Mouse (Mus musculus) forebrain, embryonic 10.5 days (tissue): ENCODE measurements around the gene Nap1l5. TPM values are rescaled to one million over a fixed set of nuclear protein-coding genes. Genes with fewer than 3 reads are reported as not detected.
A peak's percentile ranks its signal among the peaks of the same experiment; 100 is the strongest.
"Not testable (repeated sequence)": the region's sequence is repeated elsewhere in the genome, so short reads cannot be mapped to it uniquely, and the experiment has no call there.

Source experiments
- DNase-seq: peaks from one replicate; pipeline ENCODE4 v3.0.0-alpha.2; 2017; ENCODE audit warnings: low spot score; ENCODE audit errors: extremely low spot score
- H3K27ac ChIP-seq: fragments of 300-500 bp; sonication (generic); 2 replicates; pipeline ENCODE4 v1.5.1; 2016; ENCODE audit warnings: mild to moderate bottlenecking
- H3K27me3 ChIP-seq: fragments of 300-500 bp; sonication (generic); 2 replicates; pipeline ENCODE4 v1.6.1; 2016; ENCODE audit warnings: mild to moderate bottlenecking; ENCODE audit not compliant: poor library complexity, severe bottlenecking
- H3K36me3 ChIP-seq: fragments of 300-500 bp; sonication (generic); replicated peaks from 2 replicates; pipeline ENCODE4 v1.6.1; 2016; ENCODE audit warnings: mild to moderate bottlenecking, moderate library complexity
- H3K4me1 ChIP-seq: fragments of 300-500 bp; sonication (generic); 2 replicates; pipeline ENCODE4 v1.6.1; 2016
- H3K4me3 ChIP-seq: fragments of 300-500 bp; sonication (generic); 2 replicates; pipeline ENCODE4 v1.5.1; 2016; ENCODE audit warnings: mild to moderate bottlenecking, moderate library complexity
- H3K9me3 ChIP-seq: fragments of 300-500 bp; sonication (generic); 2 replicates; pipeline ENCODE4 v1.6.1; 2016; ENCODE audit warnings: mild to moderate bottlenecking, moderate library complexity
- WGBS: fragments of 180-500 bp; shearing (Covaris S2); methylation state at CpG from one replicate; pipeline ENCODE4 v1.1.7; 2016; 5-methylcytosine and 5-hydroxymethylcytosine counted together
- polyA plus RNA-seq: library from polyadenylated mRNA; unstranded; fragments of >200 nt; fragmentation: Nextera tagmentation; extraction: Ambion mirVana; gene quantifications from 2 replicates; pipeline ENCODE4 v1.2.1, GENCODE M21; 2016

Nap1l5 gene
- polyA plus RNA-seq, 1 experiment from 2014 or later: 4.8 TPM

GRCm38 (mm10) chr6:58900536-58900935 lies 6.3 kb downstream of the Nap1l5 start:
- DNase-seq: no peak
- Histone ChIP-seq H3K9me3 (no peaks in the 10 kb centered on the region), H3K36me3 (no peaks in the 10 kb centered on the region), H3K27me3 (no peaks in the 10 kb centered on the region), H3K27ac (no peak overlapping the region), H3K4me1 (0 out of 2 replicates have a peak, but pooled peaks cover 5% of the 10 kb centered on the region), H3K4me3 (no peak overlapping the region)
- 91% methylated on average over 7 of the region's 7 CpGs for WGBS

GRCm38 (mm10) chr6:58899076-58899475 lies 7.8 kb downstream of the Nap1l5 start:
- Histone ChIP-seq H3K27ac (no peak overlapping the region), H3K4me3 (no peak overlapping the region), H3K9me3 (no peaks in the 10 kb centered on the region), H3K27me3 (no peaks in the 10 kb centered on the region), H3K4me1 (0 out of 2 replicates have a peak, but pooled peaks cover 5% of the 10 kb centered on the region), H3K36me3 (no peaks in the 10 kb centered on the region)
- DNase-seq: no peak
- WGBS: 93% methylated on average over 3 of the region's 3 CpGs

- Histone ChIP-seq H3K9me3 (no peaks in the 10 kb centered on the region), H3K27ac (no peak overlapping the region), H3K4me3 (no peak overlapping the region), H3K4me1 (no peaks in the 10 kb centered on the region), H3K27me3 (no peaks in the 10 kb centered on the region), H3K36me3 (no peaks in the 10 kb centered on the region)
- WGBS: 86% methylated on average over 3 of the region's 3 CpGs
- DNase-seq: no peak
Measured at GRCm38 (mm10) chr6:58896648-58897047, 10.2 kb downstream of the Nap1l5 start.

DNA sequence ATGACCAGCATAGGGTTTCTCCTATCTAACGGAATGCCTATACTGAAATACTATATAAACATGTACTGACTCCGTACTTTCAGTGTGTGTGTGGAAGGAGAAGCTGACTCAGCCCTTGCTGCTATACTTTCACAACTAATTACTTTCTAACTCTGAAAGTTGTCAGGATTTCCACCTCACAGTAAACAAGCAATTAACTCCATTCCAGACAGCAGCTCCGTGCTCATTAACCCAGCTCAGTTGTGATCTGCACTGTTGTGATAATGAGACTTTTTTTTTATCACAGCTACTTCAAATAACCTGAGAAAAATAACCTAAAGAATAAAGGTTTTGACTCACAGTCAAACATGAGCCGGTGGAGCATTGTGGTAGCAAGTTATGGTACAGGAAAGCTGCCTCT lies 11.9 kb downstream of the Nap1l5 start:
- H3K27me3 ChIP-seq: no peaks in the 10 kb centered on the region
- H3K27ac ChIP-seq: no peak overlapping the region
- no peak overlapping the region for H3K4me3 ChIP-seq
- H3K4me1 ChIP-seq: no peaks in the 10 kb centered on the region
- 66% methylated on average over 4 of the region's 4 CpGs for WGBS
- DNase-seq: no peak
- H3K36me3 ChIP-seq: peaks cover 2% of the 10 kb centered on the region
- no peaks in the 10 kb centered on the region for H3K9me3 ChIP-seq

DNA sequence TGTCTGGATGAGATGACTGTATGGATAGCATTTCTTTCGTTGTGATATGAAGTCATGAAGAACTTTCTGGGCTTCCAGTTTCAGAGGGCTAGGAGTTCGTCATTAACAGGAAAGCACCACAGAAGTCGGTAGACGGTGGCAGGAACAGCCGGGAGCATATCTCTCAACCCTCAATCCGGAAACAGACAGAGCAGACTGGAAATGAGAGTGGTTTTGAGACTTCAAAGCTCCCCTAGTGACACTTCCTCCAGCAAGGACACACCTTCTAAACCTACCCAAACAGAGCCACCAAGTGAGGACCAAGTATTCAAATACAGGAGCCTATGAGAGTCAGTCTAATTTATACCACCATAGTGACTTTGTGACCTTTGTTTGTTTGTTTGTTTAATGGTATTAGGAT lies 13.6 kb downstream of the Nap1l5 start:
- Histone ChIP-seq H3K27ac (no peak overlapping the region), H3K27me3 (no peaks in the 10 kb centered on the region), H3K4me1 (no peaks in the 10 kb centered on the region), H3K4me3 (no peak overlapping the region), H3K9me3 (no peaks in the 10 kb centered on the region), H3K36me3 (peaks cover 3% of the 10 kb centered on the region)
- no peak for DNase-seq
- WGBS: 89% methylated on average over 6 of the region's 6 CpGs

DNA sequence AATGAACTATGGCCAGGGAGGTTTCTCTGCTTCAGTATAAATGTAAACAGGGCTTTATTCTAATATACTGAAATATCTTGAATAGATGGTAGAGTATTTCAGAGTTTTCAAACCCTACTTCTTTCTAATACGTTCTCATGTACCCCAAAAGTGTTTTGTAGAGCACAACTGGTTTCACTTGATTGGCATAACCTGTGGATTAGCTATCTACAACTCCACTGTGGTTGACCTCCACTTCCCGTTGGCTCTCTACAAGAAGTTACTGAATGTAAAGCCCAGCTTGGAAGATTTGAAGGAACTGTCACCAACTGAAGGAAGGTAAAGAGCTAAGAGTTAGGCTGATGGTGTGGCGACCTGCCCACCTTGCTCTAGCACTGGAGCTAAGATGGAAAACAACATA lies 17.0 kb downstream of the Nap1l5 start:
- DNase-seq: no peak
- no peaks in the 10 kb centered on the region for H3K27me3 ChIP-seq
- H3K4me1 ChIP-seq: no peaks in the 10 kb centered on the region
- no peaks in the 10 kb centered on the region for H3K9me3 ChIP-seq
- H3K36me3 ChIP-seq: peaks cover 3% of the 10 kb centered on the region
- no peak overlapping the region for H3K4me3 ChIP-seq
- 91% methylated on average over 3 of the region's 3 CpGs for WGBS
- H3K27ac ChIP-seq: no peak overlapping the region

GRCm38 (mm10) chr6:58882271-58882670 lies 24.6 kb downstream of the Nap1l5 start:
- H3K4me3 ChIP-seq: no peak overlapping the region
- no peaks in the 10 kb centered on the region for H3K9me3 ChIP-seq
- H3K27me3 ChIP-seq: no peaks in the 10 kb centered on the region
- DNase-seq: no peak
- H3K36me3 ChIP-seq: peaks cover 14% of the 10 kb centered on the region
- H3K27ac ChIP-seq: no peak overlapping the region
- no peaks in the 10 kb centered on the region for H3K4me1 ChIP-seq
- 85% methylated on average over 6 of the region's 6 CpGs for WGBS

- Histone ChIP-seq H3K4me3 (no peak overlapping the region), H3K27me3 (no peaks in the 10 kb centered on the region), H3K9me3 (no peaks in the 10 kb centered on the region), H3K27ac (no peak overlapping the region), H3K4me1 (no peaks in the 10 kb centered on the region), H3K36me3 (peaks cover 14% of the 10 kb centered on the region)
- DNase-seq: no peak
- WGBS: 93% methylated on average over 3 of the region's 3 CpGs
Measured at GRCm38 (mm10) chr6:58881363-58881762, 25.5 kb downstream of the Nap1l5 start.

- H3K4me3 ChIP-seq: no peak overlapping the region
- 93% methylated on average over 5 of the region's 5 CpGs for WGBS
- H3K9me3 ChIP-seq: no peaks in the 10 kb centered on the region
- H3K36me3 ChIP-seq: peaks cover 14% of the 10 kb centered on the region
- DNase-seq: no peak
- no peaks in the 10 kb centered on the region for H3K27me3 ChIP-seq
- no peaks in the 10 kb centered on the region for H3K4me1 ChIP-seq
- no peak overlapping the region for H3K27ac ChIP-seq
Measured at GRCm38 (mm10) chr6:58880861-58881260, 26.0 kb downstream of the Nap1l5 start.

GRCm38 (mm10) chr6:58879987-58880386 lies 26.9 kb downstream of the Nap1l5 start:
- Histone ChIP-seq H3K9me3 (no peaks in the 10 kb centered on the region), H3K36me3 (peaks cover 14% of the 10 kb centered on the region), H3K27ac (no peak overlapping the region), H3K4me1 (no peaks in the 10 kb centered on the region), H3K4me3 (no peak overlapping the region), H3K27me3 (no peaks in the 10 kb centered on the region)
- DNase-seq: no peak
- 95% methylated on average over 9 of the region's 9 CpGs for WGBS

- Histone ChIP-seq H3K27ac (no peak overlapping the region), H3K4me1 (no peaks in the 10 kb centered on the region), H3K4me3 (no peak overlapping the region), H3K9me3 (no peaks in the 10 kb centered on the region), H3K27me3 (no peaks in the 10 kb centered on the region), H3K36me3 (peaks cover 14% of the 10 kb centered on the region)
- WGBS: 86% methylated on average over 4 of the region's 4 CpGs
- DNase-seq: no peak
Measured at GRCm38 (mm10) chr6:58879572-58879971, 27.3 kb downstream of the Nap1l5 start.

GRCm38 (mm10) chr6:58867858-58868257 lies 39.0 kb downstream of the Nap1l5 start:
- DNase-seq, H3K4me3 ChIP-seq, H3K36me3 ChIP-seq, H3K27me3 ChIP-seq, H3K9me3 ChIP-seq, H3K4me1 ChIP-seq, H3K27ac ChIP-seq: not testable (repeated sequence)
- 93% methylated on average over 6 of the region's 6 CpGs for WGBS

- Histone ChIP-seq H3K4me3 (no peak overlapping the region), H3K9me3 (no peaks in the 10 kb centered on the region), H3K27me3 (no peaks in the 10 kb centered on the region), H3K27ac (peak overlapping the region; percentile 2; the same call in 1 of the 2 replicates), H3K4me1 (peaks cover 9% of the 10 kb centered on the region), H3K36me3 (0 out of 2 replicates have a peak, but pooled peaks cover 2% of the 10 kb centered on the region)
- 83% methylated on average over 4 of the region's 4 CpGs for WGBS
- no peak for DNase-seq
Measured at GRCm38 (mm10) chr6:58863631-58864235, 43.1 kb downstream of the Nap1l5 start.
